Mouse (Mus musculus) CH12.LX (cell line): Measurements from ENCODE around the gene Pdk4.

Experiments
- CTCF ChIP-seq, 2 experiments: IDR thresholded peaks in 1 of 2; conservative IDR thresholded peaks in 1 of 2; 2 replicates each; pipeline ENCODE4 v1.5.1; 2011 to 2012; ENCODE audit warnings: low read depth in 2 of 2, low read length in 2 of 2, improper control_type of control experiment in 1 of 2, inconsistent platforms in 1 of 2, mild to moderate bottlenecking in 1 of 2, moderate library complexity in 1 of 2
- JUND ChIP-seq: conservative IDR thresholded peaks from 2 replicates; pipeline ENCODE4 v1.6.1; 2011; ENCODE audit warnings: low read depth, low read length, improper control_type of control experiment
- MAFK ChIP-seq: IDR thresholded peaks from 2 replicates; pipeline ENCODE4 v1.6.1; 2011; ENCODE audit warnings: low read length, improper control_type of control experiment; ENCODE audit not compliant: insufficient replicate concordance
- MAX ChIP-seq: IDR thresholded peaks from 2 replicates; pipeline ENCODE4 v1.6.1; 2011; ENCODE audit warnings: low read length, improper control_type of control experiment
- POLR2A ChIP-seq: IDR thresholded peaks from 2 replicates; pipeline ENCODE4 v1.6.1; 2011; ENCODE audit warnings: low read depth, mild to moderate bottlenecking, improper control_type of control experiment, low read length
- USF2 ChIP-seq: conservative IDR thresholded peaks from 2 replicates; pipeline ENCODE4 v1.6.1; 2011; ENCODE audit warnings: low read depth, low read length, improper control_type of control experiment
- ZKSCAN1 ChIP-seq: IDR thresholded peaks from 2 replicates; pipeline ENCODE4 v1.6.1; 2012; ENCODE audit warnings: low read depth, inconsistent platforms, low read length, improper control_type of control experiment, borderline replicate concordance

- TF ChIP-seq JUND (no peak), USF2 (no peak), ZKSCAN1 (no peak), CTCF (conservative IDR thresholded peaks at IDR 0.05 in 1 of 2, IDR thresholded peaks at IDR 0.05 in 1 of 2; ENCODE audit: low read depth in 2 of 2, low read length in 2 of 2) (no peak), MAX (no peak), POLR2A (no peak), MAFK (no peak)
These were observed 40.3 kb downstream of the Pdk4 start for GRCm38 (mm10) chr6:5455836-5456235.
